ENCODE assay signal across 21 mouse cellular contexts in genomic region chr19:37545231-37545630, GRCm38 (mm10). TPM values are rescaled to one million over a fixed set of nuclear protein-coding genes. Genes with fewer than 3 reads are reported as not detected.
A peak's percentile ranks its signal among the peaks of the same experiment; 100 is the strongest.
DNase-seq lines count a peak whose midpoint lies in the region; ATAC-seq and TF ChIP-seq lines count a peak whose summit lies in the region.
"Had no signal": no experiment of that assay in that cellular context is flagged by ENCODE, and none has a peak within 500 bp of the region (broad histone marks: within the 10 kb centered on the region; RNA-seq: fewer than 3 reads in every experiment).

No protein-coding gene starts in this region.

- no peaks in the 10 kb centered on the region for H3K36me3 ChIP-seq in intestine, embryonic 15.5 days
- no peaks in the 10 kb centered on the region for H3K36me3 ChIP-seq in small intestine, adult 2 months (ENCODE audit: control insufficient read depth, insufficient read depth, low read length)
- H3K36me3 ChIP-seq: embryonic facial prominence, embryonic 12.5 days; forebrain, embryonic 15.5 days; G1E; heart, embryonic 13.5 days; hindbrain, embryonic 12.5 days had no signal

- TF ChIP-seq CTCF in gastrocnemius, adult 2 months (IDR thresholded peaks at IDR 0.05) = no peak
- no peak for TF ChIP-seq CTCF in small intestine, adult 2 months (IDR thresholded peaks at IDR 0.05; ENCODE audit: extremely low read depth, insufficient read length, insufficient replicate concordance, low read depth, low read length)

- H3K9ac ChIP-seq in intestine, embryonic 15.5 days = no peak overlapping the region
- H3K9ac ChIP-seq: embryonic facial prominence, embryonic 12.5 days; forebrain, embryonic 15.5 days; heart, embryonic 13.5 days; hindbrain, embryonic 12.5 days had no signal

- peak overlapping the region; percentile 84; the same call in 1 of the 2 replicates for H3K27ac ChIP-seq in gastrocnemius, adult 2 months
- no peak overlapping the region for H3K27ac ChIP-seq in intestine, embryonic 15.5 days
- H3K27ac ChIP-seq in small intestine, adult 2 months (ENCODE audit: insufficient read depth, low read depth, low read length) = peak overlapping the region; percentile 44
- H3K27ac ChIP-seq: embryonic facial prominence, embryonic 12.5 days; forebrain, embryonic 15.5 days; heart, embryonic 13.5 days; hindbrain, embryonic 12.5 days had no signal

- peak; percentile 52 for ATAC-seq in intestine, embryonic 15.5 days
- ATAC-seq: CD4-positive, CD25-positive, alpha-beta regulatory T cell, adult 4 months; forebrain, embryonic 15.5 days; hindbrain, embryonic 16.5 days had no signal

- TF ChIP-seq POLR2A in small intestine, adult 2 months (IDR thresholded peaks at IDR 0.05; ENCODE audit: low read depth, low read length) = no peak

- H3K4me2 ChIP-seq in intestine, embryonic 15.5 days (replicated peaks) = no peak overlapping the region
- H3K4me2 ChIP-seq: embryonic facial prominence, embryonic 12.5 days; forebrain, embryonic 15.5 days; heart, embryonic 13.5 days; hindbrain, embryonic 12.5 days had no signal

- H3K27me3 ChIP-seq in intestine, embryonic 15.5 days (replicated peaks) = no peaks in the 10 kb centered on the region
- no peaks in the 10 kb centered on the region for H3K27me3 ChIP-seq in small intestine, adult 2 months (ENCODE audit: control insufficient read depth, insufficient read depth, low read length)

- no peaks in the 10 kb centered on the region for H3K9me3 ChIP-seq in intestine, embryonic 15.5 days
- H3K9me3 ChIP-seq: embryonic facial prominence, embryonic 12.5 days; forebrain, embryonic 15.5 days; G1E; hindbrain, embryonic 12.5 days had no signal

- intact Hi-C loops in gastrocnemius, adult 2 months (cut with DNase I) = no loop called here
- intact Hi-C loops in left cerebral cortex, postnatal 25 days (cut with DNase I) = no loop called here

- 40% methylated on average over 3 of the region's 3 CpGs for whole genome bisulfite sequencing in intestine, embryonic 15.5 days
- 19% methylated on average over 3 of the region's 3 CpGs for WGBS in small intestine, adult 2 months

- no peaks in the 10 kb centered on the region; the same call in 1 of the 2 replicates for H3K4me1 ChIP-seq in intestine, embryonic 15.5 days (replicated peaks)
- peaks cover 11% of the 10 kb centered on the region; the same call in 1 of the 2 replicates for H3K4me1 ChIP-seq in small intestine, adult 2 months (ENCODE audit: control insufficient read depth, insufficient read depth, insufficient read length, low read length)
- H3K4me1 ChIP-seq: embryonic facial prominence, embryonic 12.5 days; forebrain, embryonic 15.5 days; hindbrain, embryonic 12.5 days had no signal

- no peak overlapping the region for H3K4me3 ChIP-seq in gastrocnemius, adult 2 months
- no peak overlapping the region for H3K4me3 ChIP-seq in intestine, embryonic 15.5 days (replicated peaks)
- H3K4me3 ChIP-seq in small intestine, adult 2 months (ENCODE audit: low read depth, low read length) = no peak overlapping the region
- H3K4me3 ChIP-seq: embryonic facial prominence, embryonic 12.5 days; forebrain, embryonic 15.5 days; heart, embryonic 13.5 days; hindbrain, embryonic 12.5 days had no signal

- no peak for DNase-seq in gastrocnemius, adult 2 months
- no peak for DNase-seq in gastrocnemius, adult 18-20 months (ENCODE audit: low spot score)
- DNase-seq in kidney, adult 8-10 months = peak; percentile 35 to 61
- DNase-seq in kidney, adult 18-20 months = no peak
- DNase-seq in left cerebral cortex, postnatal 25 days (ENCODE audit: low spot score in 2 of 2) = no peak
- DNase-seq: adrenal gland, postnatal 14 days; B cell, adult 2 months; cerebellum, adult 11-12 months; cerebellum, adult 9-10 months; cerebellum, postnatal 25 days; gastrocnemius, postnatal 14 days; heart, postnatal 36 days had no signal

RNA-seq across cellular contexts. Expression of gene Exoc6, which starts 5.0 kb away (rescaled TPM):
- total RNA-seq in gastrocnemius, adult 2 months (2021) = 10 to 100 TPM; 51.3 to 67.3 TPM
- 10 to 100 TPM; 55.6 to 59.9 TPM for total RNA-seq in gastrocnemius, adult 18-20 months (2021)
- 17.8 and 18.9 TPM in 2 replicates for polyA plus RNA-seq in intestine, embryonic 15.5 days (2015; fragmentation: Nextera tagmentation; extraction: Ambion mirVana)
- 2.3 and 5.3 TPM in 2 replicates for polyA plus RNA-seq in small intestine, adult 2 months (2012; rRNA removed)
- 10 to 100 TPM; 42.6 to 43.1 TPM for total RNA-seq in left cerebral cortex, postnatal 25 days (2021)

Comparison
In these comparisons a context has a peak if more than half of its experiments do, and no peak if none do; other contexts are left out.
1. DNase-seq: peak in kidney, adult 8-10 months (2 of 2); none in gastrocnemius, adult 2 months (single experiment), gastrocnemius, adult 18-20 months (single experiment), kidney, adult 18-20 months (single experiment) and left cerebral cortex, postnatal 25 days (0 of 2).